Mouse (Mus musculus) lung, postnatal 0 days (tissue): ENCODE results near the gene Plpp6.

Experiments used
- CTCF ChIP-seq: IDR thresholded peaks from 2 replicates; pipeline ENCODE4 v1.5.1; 2016; ENCODE audit warnings: antibody characterized with exemption, mild to moderate bottlenecking
- EP300 ChIP-seq: IDR thresholded peaks from 2 replicates; pipeline ENCODE4 v1.6.1; 2016; ENCODE audit warnings: antibody characterized with exemption, mild to moderate bottlenecking, control low read depth

- TF ChIP-seq CTCF: no peak
- TF ChIP-seq EP300: no peak
These were observed 23.4 kb upstream of the Plpp6 start for GRCm38 (mm10) chr19:28940135-28940874.
